Mouse (Mus musculus): ENCODE data around the gene Nceh1. TPM values are rescaled to one million over a fixed set of nuclear protein-coding genes. Genes with fewer than 3 reads are reported as not detected.

Gene Nceh1
- polyA plus RNA-seq, 1 experiment from 2014 or later = 55.6 TPM

- TF ChIP-seq EP300 (IDR thresholded peaks at IDR 0.05) = no peak
- no peak for TF ChIP-seq CTCF (IDR thresholded peaks at IDR 0.05)
- DNase-seq (ENCODE audit: low spot score) = no peak
- H3K36me3 ChIP-seq (ENCODE audit: insufficient read depth, low read length) = no peaks in the 10 kb centered on the region
- ATAC-seq = no peak
- H3K4me1 ChIP-seq (ENCODE audit: insufficient read depth, low read depth, low read length) = no peaks in the 10 kb centered on the region; the same call in 1 of the 2 replicates
- no peak overlapping the region for H3K4me2 ChIP-seq (replicated peaks; ENCODE audit: low read depth, low read length)
- H3K4me3 ChIP-seq (ENCODE audit: low read depth, low read length) = no peak overlapping the region
- H3K9ac ChIP-seq (replicated peaks; ENCODE audit: low read depth) = no peak overlapping the region
- WGBS = 74% methylated on average over 4 of the region's 4 CpGs
- no peaks in the 10 kb centered on the region for H3K9me3 ChIP-seq (ENCODE audit: low read length)
- H3K27ac ChIP-seq (ENCODE audit: low read length) = no peak overlapping the region
- no peaks in the 10 kb centered on the region for H3K27me3 ChIP-seq (replicated peaks; ENCODE audit: insufficient read depth, low read length)
Measured at GRCm38 (mm10) chr3:27206221-27206560, 23.4 kb downstream of the Nceh1 start.

- Histone ChIP-seq H3K27me3 (replicated peaks; ENCODE audit: insufficient read depth, low read length) (no peaks in the 10 kb centered on the region), H3K4me3 (ENCODE audit: low read depth, low read length) (no peak overlapping the region), H3K9me3 (ENCODE audit: low read length) (no peaks in the 10 kb centered on the region), H3K4me2 (replicated peaks; ENCODE audit: low read depth, low read length) (no peak overlapping the region), H3K4me1 (ENCODE audit: insufficient read depth, low read depth, low read length) (no peaks in the 10 kb centered on the region; the same call in 1 of the 2 replicates), H3K9ac (replicated peaks; ENCODE audit: low read depth) (no peak overlapping the region), H3K36me3 (ENCODE audit: insufficient read depth, low read length) (no peaks in the 10 kb centered on the region), H3K27ac (ENCODE audit: low read length) (no peak overlapping the region)
- WGBS = 80% methylated on average over 8 of the region's 8 CpGs
- TF ChIP-seq EP300 (IDR thresholded peaks at IDR 0.05) (no peak), CTCF (IDR thresholded peaks at IDR 0.05) (no peak)
- no peak for ATAC-seq
- DNase-seq (ENCODE audit: low spot score) = no peak
Measured at GRCm38 (mm10) chr3:27206577-27206976, 23.8 kb downstream of the Nceh1 start.

- ATAC-seq (peak; percentile 59), DNase-seq (ENCODE audit: low spot score) (no peak)
- H3K9ac ChIP-seq (replicated peaks; ENCODE audit: low read depth) = no peak overlapping the region
- no peak overlapping the region for H3K4me2 ChIP-seq (replicated peaks; ENCODE audit: low read depth, low read length)
- H3K27me3 ChIP-seq (replicated peaks; ENCODE audit: insufficient read depth, low read length) = no peaks in the 10 kb centered on the region
- H3K4me1 ChIP-seq (ENCODE audit: insufficient read depth, low read depth, low read length) = no peaks in the 10 kb centered on the region; the same call in 1 of the 2 replicates
- no peaks in the 10 kb centered on the region for H3K9me3 ChIP-seq (ENCODE audit: low read length)
- H3K4me3 ChIP-seq (ENCODE audit: low read depth, low read length) = no peak overlapping the region
- no peaks in the 10 kb centered on the region for H3K36me3 ChIP-seq (ENCODE audit: insufficient read depth, low read length)
- TF ChIP-seq CTCF (IDR thresholded peaks at IDR 0.05) (no peak), EP300 (IDR thresholded peaks at IDR 0.05) (no peak)
- 68% methylated on average over 9 of the region's 9 CpGs for WGBS
- no peak overlapping the region for H3K27ac ChIP-seq (ENCODE audit: low read length)
Measured at GRCm38 (mm10) chr3:27209707-27210106, 26.9 kb downstream of the Nceh1 start.

GRCm38 (mm10) chr3:27210271-27210670 is 27.5 kb downstream of the Nceh1 start:
- no peaks in the 10 kb centered on the region for H3K36me3 ChIP-seq (ENCODE audit: insufficient read depth, low read length)
- H3K4me1 ChIP-seq (ENCODE audit: insufficient read depth, low read depth, low read length) = no peaks in the 10 kb centered on the region; the same call in 1 of the 2 replicates
- 57% methylated on average over 7 of the region's 7 CpGs for WGBS
- H3K9ac ChIP-seq (replicated peaks; ENCODE audit: low read depth) = no peak overlapping the region
- no peak overlapping the region for H3K4me2 ChIP-seq (replicated peaks; ENCODE audit: low read depth, low read length)
- ATAC-seq (peak; percentile 24; the same call in 1 of the 2 replicates), DNase-seq (ENCODE audit: low spot score) (no peak)
- no peak for TF ChIP-seq EP300 (IDR thresholded peaks at IDR 0.05)
- peak; percentile 14; the same call in 1 of the 2 replicates for TF ChIP-seq CTCF (IDR thresholded peaks at IDR 0.05)
- no peak overlapping the region for H3K4me3 ChIP-seq (ENCODE audit: low read depth, low read length)
- no peaks in the 10 kb centered on the region for H3K9me3 ChIP-seq (ENCODE audit: low read length)
- H3K27me3 ChIP-seq (replicated peaks; ENCODE audit: insufficient read depth, low read length) = no peaks in the 10 kb centered on the region
- no peak overlapping the region for H3K27ac ChIP-seq (ENCODE audit: low read length)

- Histone ChIP-seq H3K9ac (replicated peaks; ENCODE audit: low read depth) (no peak overlapping the region), H3K27ac (ENCODE audit: low read length) (no peak overlapping the region), H3K27me3 (replicated peaks; ENCODE audit: insufficient read depth, low read length) (no peaks in the 10 kb centered on the region), H3K4me2 (replicated peaks; ENCODE audit: low read depth, low read length) (no peak overlapping the region), H3K4me3 (ENCODE audit: low read depth, low read length) (no peak overlapping the region), H3K36me3 (ENCODE audit: insufficient read depth, low read length) (no peaks in the 10 kb centered on the region), H3K9me3 (ENCODE audit: low read length) (no peaks in the 10 kb centered on the region), H3K4me1 (ENCODE audit: insufficient read depth, low read depth, low read length) (no peaks in the 10 kb centered on the region)
- WGBS = 79% methylated on average over 8 of the region's 8 CpGs
- DNase-seq (ENCODE audit: low spot score) (no peak), ATAC-seq (no peak)
- TF ChIP-seq EP300 (IDR thresholded peaks at IDR 0.05) = no peak
- no peak for TF ChIP-seq CTCF (IDR thresholded peaks at IDR 0.05)
Measured at GRCm38 (mm10) chr3:27214016-27214816, 31.5 kb downstream of the Nceh1 start.

- ATAC-seq (no peak), DNase-seq (ENCODE audit: low spot score) (no peak)
- 80% methylated on average over 7 of the region's 7 CpGs for WGBS
- TF ChIP-seq CTCF (IDR thresholded peaks at IDR 0.05) = no peak
- no peak for TF ChIP-seq EP300 (IDR thresholded peaks at IDR 0.05)
- Histone ChIP-seq H3K4me3 (ENCODE audit: low read depth, low read length) (no peak overlapping the region), H3K4me2 (replicated peaks; ENCODE audit: low read depth, low read length) (no peak overlapping the region), H3K9me3 (ENCODE audit: low read length) (no peaks in the 10 kb centered on the region), H3K27ac (ENCODE audit: low read length) (no peak overlapping the region), H3K36me3 (ENCODE audit: insufficient read depth, low read length) (no peaks in the 10 kb centered on the region), H3K4me1 (ENCODE audit: insufficient read depth, low read depth, low read length) (no peaks in the 10 kb centered on the region), H3K27me3 (replicated peaks; ENCODE audit: insufficient read depth, low read length) (no peaks in the 10 kb centered on the region), H3K9ac (replicated peaks; ENCODE audit: low read depth) (no peak overlapping the region)
Measured at GRCm38 (mm10) chr3:27217331-27217730, 34.6 kb downstream of the Nceh1 start.
